Mouse (Mus musculus) spleen, adult 18-20 months (tissue): Measurements from ENCODE around the gene Pinlyp.
A peak's percentile ranks its signal among the peaks of the same experiment; 100 is the strongest.

ENCODE experiments used
- DNase-seq, 2 experiments: peaks; one replicate each; pipeline ENCODE4 v3.0.0; 2022; ENCODE audit warnings: mixed read lengths in 2 of 2

The Pinlyp gene

DNA sequence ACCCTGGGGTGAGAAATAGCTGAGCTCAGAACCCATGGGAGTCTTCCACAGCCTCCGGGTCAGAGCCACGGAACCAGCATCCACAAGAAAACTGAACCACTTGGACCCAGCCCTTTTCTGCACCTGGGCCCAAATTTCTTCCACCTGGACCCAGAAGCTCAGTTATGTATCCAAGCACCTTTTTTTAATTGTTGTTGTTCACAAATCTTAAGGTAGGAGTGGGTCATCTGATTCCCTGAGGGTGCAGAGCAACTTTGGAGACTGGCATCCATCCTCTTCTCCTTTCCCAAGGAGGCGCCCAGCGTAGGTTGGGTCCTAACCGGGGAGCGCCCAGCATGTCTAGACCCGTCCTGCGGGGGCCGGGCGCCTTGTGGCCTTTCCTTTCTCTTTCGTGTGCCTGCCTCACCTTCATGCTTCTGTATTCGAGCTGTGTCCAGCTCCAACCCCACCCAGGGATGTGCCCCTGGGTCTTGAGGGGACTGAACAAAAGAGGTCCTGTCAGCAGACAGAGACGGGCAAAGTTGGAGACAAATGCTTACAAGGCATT lies at the start of gene Pinlyp, which contains the start of gene Xrcc1:
Gene Pinlyp (minus strand): TSS at position 51 of the 547 bp plus-strand sequence.
Gene Xrcc1 (plus strand): TSS at position 222 of the 547 bp plus-strand sequence.
- DNase-seq, result peak in 1 of 2 experiments; percentile 36

DNA sequence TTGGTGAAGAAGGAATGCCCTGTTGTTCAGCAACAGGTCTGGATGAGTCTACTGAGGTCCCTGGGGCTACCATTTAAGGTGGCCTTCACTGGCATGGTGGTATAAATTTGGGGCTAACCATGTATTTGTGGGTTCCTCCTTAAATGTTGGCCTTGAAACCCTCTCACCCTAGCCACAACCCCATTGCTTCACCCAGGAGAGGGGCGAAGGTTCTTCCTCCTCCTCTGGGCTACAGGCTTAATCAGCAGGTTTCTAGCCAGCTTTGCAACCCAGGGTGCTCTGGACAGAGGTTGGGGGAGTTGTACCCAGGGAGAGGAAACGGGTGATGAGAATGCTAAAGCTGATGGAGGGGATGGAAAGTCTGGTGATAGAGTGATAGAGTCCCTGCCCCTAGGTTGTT lies 49.5 kb upstream of the Pinlyp start:
- no peak for DNase-seq

DNA sequence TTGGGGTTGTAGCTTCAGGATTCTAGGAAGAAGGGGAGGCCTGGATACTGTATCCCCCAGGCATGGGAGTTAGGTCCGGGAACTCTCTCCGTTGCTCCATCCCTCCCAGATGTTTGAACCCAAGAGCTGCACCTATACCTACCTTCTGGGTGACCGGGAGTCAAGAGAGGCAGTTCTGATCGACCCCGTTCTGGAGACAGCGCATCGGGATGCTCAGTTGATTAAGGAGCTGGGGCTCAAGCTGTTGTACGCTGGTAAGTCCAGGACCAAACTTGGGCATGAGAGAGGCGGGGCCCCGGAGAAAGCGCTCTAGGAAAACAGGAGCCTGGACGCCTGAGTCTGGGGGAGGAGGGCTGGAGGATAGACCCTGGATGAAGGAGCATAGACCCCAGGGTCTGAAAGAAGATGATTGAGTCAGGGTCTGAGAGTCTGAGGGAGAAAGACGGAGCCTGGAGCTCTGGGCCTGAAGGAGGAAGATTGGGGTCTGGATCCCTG lies 48.4 kb upstream of the Pinlyp start:
- no peak for DNase-seq

DNA sequence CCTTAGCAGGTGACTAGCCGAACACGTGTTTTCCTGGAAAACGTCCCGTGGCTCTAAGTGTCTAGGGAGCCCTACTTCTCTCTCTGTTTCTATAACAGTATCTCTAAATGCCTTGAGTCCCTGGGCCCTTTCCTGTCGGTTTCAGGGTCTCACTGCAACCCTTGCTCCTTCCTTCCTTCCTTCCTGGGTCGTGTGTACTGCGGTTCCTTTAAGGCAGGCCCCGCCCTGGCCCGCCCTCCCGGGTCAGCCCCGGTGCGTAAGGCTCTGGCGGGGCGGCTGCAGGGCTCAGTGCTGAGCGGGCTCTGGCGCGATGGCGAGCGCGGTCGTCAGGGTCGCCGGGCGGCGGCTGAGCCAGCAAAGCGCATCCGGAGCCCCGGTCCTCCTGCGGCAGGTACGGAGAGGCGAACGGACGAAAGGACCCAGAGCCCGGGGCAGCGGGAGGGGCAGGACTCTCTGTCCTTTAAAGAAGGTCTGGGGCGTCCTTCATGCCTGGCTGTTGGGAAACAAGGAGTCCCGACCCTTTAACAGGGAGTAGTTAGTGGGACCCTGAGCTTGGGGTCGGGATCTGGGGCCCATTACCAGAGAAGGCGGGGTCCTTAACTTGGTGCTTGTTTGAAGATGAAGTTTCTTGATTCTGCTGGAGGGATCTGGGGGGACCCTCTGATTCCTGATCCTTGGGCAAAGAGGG lies 47.8 kb upstream of the Pinlyp start:
- DNase-seq, result peak; percentile 71 to 78

DNA sequence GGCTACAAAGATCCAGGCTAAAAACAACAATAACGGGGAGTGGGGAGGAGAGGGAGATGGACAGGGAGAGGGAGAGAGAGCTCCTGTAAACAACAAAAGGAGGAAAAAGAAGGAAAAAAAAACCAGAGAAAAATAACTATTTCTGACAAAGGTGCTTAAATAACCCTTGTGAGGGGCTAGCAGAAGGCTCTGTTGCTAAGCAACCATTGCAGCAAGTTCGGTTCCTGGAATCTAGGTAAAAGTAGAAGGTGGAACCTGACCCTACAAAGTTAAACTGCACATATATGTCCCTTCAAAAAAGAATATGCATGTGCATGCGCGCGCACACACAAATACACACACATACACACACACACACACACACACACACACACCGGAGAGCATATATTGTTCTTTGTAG lies 46.9 kb upstream of the Pinlyp start:
- DNase-seq, result no peak

DNA sequence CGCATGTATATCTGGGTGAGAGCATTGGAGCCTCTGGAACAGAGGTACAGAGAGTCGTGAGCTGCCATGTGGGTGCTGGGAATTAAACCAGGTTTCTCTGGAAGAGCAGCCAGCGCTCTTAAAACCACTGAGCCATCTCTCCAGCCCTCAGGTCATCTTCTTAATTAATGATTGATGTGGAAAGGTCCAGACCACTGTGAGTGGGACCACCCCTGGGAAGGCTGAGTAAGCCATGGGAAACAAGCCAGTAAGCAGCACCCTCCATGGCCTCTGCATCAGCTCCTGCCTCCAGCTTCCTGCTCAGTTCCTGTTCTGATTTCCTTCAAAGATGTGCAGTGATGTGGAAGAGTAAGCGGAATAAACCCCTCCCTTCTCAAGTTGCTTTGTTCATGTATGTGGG lies 46.2 kb upstream of the Pinlyp start:
- DNase-seq, result no peak

DNA sequence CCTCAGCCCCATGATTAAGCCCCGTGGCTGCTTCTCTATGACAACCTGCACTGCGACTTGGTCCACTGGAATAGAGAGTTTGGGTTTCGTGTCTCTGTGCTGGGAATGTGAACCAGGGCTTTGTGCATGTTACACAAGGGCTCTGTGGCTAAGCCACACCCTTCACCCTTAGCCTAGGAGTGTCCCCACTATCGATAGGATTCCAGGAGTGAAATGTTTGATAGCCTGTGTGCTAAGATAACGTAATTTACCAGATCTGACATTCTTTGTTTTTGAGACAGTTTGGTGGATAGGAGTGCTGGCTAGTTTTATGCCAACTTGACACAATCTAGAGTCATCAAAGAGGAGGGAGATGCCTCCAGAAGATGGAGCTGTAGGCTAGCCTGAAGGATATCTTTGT lies 45.8 kb upstream of the Pinlyp start:
- no peak for DNase-seq

DNA sequence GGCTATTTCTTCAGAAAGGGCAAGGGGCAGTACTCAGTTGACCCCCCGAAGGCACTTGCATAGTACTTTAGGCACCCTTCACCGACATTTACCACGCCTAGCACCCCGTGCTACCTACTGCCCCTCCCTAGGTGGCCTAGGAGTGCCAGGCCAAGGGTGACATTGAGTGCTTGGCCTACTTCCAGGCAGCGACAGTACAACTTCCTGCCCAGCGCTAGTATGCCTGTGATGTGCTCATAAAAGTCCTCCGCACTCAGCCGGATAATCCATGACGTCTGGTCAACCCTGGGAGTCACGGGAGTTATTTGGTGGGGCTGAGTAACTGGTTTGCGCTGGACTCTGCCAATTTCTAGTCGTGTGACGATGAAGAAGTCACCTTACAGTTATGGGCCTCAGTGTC lies 42.4 kb upstream of the Pinlyp start:
- DNase-seq, result no peak

DNA sequence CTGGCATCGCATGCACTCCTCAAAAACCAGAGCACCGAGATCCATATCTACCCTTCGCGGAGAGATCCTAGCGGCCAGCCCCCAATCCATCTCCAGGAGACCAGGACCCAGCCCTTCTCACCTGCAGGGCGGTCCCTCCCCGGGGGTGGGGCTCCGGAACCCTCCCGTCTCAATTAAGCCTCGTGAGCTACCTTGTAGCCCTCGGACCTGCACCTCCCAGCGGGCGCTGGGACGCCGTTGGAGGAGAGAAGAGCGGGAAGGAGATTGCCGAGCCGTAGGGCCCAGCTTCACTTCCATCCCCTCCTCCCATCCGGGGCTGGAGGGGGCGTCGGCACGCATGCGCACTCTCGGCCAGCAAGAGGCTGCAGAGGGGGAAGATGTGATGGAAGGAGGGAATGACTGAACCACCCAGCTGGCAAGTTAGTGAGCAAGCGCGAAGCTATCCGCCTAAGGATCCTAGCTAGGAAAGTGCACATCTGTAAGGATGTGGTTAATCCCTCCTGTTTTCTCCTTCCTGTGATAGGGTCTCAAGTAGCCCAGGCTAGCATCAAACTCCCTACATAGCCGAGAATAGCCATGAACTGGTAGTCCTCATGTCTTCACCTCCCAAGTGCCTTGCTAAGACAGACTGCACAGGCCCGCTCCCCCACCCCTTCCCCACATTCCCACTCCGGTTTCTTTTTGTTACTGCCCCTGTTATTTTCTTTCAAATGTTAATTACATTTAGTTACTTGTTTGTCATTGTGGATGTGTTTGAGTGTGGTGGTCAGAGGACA lies 41.6 kb upstream of the Pinlyp start, which contains the start of the genes Ethe1 and Zfp575:
Gene Ethe1 (plus strand): TSS at position 214 of the 776 bp plus-strand sequence.
Gene Zfp575 (minus strand): TSS at position 312 of the 776 bp plus-strand sequence.
- no peak for DNase-seq

DNA sequence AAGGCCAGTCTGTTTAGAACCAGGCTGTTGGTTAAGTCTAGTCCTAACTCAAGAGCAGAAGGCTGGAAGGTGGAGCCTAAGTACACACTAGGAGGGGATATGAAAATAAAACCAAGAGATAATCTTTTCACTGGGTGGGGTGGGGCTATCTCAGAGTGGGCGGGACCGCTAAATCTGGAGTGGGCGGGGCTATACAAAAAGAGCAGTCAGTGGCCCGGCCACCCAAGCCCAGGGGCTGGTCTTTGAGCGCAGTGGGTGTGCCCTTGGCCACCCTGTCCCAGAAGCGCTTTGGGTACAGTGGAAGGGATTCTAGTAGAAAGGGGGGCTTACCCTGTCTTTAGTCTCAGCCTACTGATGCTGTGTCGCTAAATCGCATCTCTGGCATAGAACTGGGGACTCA lies 40.9 kb upstream of the Pinlyp start:
- no peak for DNase-seq

DNA sequence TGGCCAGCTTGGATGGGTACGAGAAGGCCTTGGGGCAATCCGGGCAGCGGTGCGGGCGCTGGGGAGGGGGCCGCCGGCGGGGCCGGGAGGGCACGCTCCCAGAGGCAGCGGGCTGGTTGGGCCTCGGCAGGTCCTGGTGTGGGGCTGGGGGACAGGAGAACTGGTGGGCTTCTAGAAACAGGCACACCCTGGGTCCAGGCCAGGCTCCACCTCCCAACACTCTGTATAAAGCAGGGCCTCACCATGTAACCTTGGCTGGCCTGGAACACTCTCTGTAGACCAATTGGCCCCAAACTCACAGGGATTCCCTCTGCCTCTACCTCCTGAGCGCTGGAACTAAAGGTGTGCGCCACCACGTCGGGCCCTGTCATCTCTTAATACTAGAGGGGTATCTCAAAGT lies 40.1 kb upstream of the Pinlyp start:
- no peak for DNase-seq

DNA sequence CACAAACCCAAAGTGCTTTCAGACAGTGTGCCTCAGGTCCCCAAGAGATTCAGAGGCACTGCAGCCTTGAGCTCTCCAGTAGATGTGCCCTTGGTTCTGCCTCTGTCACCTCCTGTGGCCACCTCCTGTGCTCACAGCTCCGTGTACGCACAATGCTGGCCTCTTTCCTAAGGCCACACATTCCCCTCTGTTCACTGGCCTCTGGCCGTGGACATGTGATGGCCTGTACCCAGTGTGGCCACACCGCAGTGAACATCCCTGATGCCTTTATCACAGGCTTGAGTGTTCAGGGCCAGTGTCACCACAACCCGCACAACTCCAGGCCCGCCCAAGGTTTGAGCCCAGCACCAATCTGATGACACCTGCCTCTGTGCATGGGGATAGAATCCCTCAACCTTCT lies 39.0 kb upstream of the Pinlyp start:
- no peak for DNase-seq

DNA sequence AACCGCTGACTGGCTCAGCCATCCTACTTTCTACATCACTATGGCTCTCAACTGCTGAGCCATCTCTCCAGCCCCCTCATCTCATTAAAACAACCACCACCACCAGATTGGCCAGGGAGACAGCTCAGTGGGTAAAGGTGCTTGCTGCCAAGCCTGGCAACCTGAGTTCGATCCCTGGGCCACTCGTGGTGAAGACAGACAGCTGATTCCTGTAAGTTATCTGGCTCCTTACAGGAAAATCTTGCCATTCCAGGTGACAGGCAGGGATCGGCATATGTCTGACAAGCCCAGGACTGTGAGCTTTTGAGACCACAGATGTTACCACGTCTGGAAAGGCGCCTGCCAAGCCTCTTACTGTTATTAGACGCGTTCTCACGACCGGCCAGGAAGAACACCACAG lies 31.9 kb upstream of the Pinlyp start:
- no peak for DNase-seq

DNA sequence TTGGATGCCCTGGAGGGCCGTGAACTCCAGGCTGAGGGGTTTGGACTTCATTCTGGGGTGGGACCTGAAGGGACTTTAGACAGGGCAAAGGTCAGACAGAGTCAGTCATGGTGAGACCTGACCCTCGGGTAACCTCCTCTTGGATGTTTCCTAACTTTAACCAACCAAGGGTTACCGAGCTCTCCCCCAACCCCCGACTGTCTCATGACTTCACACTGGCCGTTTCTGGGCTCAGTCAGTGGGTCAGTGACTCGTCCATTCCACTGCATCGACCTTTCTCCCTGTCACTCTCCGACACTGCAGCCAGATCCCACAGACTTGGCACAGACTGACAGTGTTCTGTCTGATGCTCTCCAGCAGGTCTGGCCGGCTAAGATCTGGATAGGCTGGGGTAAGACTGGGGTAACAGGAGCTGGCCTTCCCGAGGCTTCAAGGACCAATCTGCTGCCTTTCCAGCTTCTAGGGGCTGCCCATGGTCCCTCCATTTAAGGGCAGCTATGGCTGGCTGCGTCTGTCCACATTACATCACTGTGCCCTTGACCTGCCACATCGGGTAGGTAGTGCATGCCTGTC lies 28.4 kb upstream of the Pinlyp start:
- DNase-seq, result no peak

DNA sequence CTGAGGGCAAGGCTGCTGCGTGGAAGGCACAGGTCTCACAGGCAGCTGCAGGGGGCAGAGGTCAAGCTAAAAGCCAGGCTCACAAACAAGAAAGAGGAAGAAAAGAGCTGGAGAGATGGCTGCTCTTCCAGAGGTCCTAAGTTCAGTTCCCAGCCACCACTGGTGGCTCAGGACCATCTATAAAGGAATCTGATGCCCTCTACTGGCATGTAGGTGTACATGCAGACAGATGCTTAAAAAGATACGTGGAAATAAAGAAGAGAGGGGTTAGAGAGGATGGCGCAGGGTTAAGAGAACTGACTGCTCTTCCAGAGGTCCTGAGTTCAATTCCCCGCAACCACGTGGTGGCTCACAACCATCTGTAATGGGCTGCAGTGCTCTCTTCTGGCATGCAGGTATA lies 26.5 kb upstream of the Pinlyp start:
- DNase-seq, result no peak

DNA sequence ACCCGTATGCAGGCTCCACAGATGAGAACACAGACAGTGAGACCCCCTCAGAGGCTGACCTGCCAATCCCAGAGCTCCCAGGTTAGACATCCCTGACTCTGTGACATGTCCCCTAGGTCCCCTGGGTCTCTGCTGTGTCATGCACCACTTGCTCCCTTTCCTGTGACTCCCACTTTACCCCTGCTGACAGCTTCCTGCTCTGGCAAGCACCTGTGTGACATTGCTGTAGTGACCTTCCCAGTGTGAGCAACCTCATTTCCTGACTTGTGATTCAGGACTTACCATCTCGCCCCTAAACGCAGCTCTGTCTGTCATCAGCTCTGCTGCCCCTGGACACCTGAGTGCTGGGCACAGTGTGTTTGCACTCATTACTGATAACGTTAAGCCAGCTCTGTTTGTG lies 25.2 kb upstream of the Pinlyp start:
- no peak for DNase-seq

DNA sequence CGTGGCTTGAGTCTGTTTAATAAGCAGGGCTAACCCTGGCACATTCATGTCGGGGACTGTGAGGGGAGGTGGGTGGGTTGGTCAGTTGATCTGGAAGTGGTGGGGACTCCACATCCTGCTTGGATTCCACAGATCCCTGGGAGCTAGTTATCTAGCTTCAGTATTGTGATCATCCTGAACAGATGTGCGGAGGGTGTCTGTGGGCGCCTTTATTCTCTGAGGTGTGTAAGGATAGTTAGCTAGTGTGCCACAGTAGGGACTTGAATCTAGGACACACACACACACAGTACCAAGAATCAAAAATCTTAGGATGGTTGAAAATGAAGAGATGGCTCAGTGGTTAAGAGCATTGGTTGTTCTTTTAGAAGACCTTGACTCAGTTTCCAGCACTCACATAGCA lies 22.6 kb upstream of the Pinlyp start:
- DNase-seq, result no peak

DNA sequence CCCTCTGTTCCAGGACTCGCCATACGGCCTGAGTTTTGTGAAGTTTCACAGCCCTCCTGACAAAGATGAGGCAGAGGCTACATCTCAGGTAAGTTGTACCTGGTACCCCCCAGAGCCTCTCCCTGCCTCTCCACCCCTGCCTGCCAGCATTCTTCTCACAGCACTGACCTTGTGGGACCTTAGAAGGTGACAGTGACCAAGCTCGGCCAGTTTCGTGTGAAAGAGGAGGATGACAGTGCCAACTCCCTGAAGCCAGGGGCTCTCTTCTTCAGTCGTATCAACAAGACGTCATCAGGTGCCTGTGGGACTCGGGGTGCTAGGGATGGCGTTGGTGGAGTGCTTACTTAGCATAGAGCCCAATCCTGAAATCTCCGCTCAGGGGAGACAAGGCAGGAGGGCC lies 20.3 kb upstream of the Pinlyp start:
- no peak for DNase-seq

DNA sequence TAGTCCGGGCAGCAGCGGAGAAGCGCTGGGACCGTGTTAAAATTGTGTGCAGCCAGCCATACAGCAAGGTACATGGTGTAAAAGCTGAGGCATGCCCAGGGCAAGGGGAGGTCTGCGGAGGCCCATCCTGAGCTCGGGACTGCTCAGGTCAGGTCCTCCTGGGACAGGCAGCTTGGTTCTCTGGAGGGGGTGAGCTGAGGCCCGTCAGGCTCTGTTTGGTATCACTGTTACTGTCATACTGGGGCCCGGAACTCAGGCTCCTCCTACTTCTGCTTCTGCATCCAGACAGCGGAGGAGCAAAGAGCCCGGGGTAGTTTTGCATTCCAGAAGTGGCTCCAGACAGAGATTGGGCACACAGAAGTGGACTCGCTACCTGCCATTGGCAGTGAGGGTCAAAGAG lies 19.7 kb upstream of the Pinlyp start:
- DNase-seq, result no peak

DNA sequence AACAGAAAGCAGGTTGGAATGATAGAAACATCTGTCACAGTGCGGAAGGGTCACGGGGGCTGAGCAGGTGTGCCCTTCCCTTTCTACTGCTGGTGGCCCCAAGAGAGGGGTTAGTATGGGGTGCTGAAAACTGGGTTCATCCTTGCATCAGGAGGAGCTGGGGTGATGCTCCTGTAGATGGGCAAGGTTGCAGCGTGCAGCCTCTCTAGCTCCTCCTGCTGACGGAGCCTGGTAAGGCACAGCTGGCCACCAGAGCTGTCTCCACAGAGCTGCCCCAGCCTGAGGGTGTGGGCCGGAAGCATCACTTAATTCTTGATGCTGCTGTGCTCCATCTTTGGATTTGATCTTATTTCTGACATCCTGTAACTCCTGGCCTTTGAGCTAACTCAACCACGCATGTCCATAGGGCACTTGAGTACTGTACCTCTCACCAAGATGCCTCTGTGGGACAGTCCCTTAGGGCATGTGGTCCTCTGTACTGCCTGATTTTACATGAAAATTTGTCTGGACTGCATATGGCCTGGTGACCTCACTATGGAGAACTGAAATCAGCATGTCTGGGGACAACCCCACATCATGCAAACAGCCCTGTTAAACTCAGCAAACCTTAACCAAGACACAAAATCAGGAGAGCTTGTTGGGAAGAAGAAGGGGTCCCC lies 18.8 kb upstream of the Pinlyp start:
- DNase-seq, result peak; percentile 77 to 89

DNA sequence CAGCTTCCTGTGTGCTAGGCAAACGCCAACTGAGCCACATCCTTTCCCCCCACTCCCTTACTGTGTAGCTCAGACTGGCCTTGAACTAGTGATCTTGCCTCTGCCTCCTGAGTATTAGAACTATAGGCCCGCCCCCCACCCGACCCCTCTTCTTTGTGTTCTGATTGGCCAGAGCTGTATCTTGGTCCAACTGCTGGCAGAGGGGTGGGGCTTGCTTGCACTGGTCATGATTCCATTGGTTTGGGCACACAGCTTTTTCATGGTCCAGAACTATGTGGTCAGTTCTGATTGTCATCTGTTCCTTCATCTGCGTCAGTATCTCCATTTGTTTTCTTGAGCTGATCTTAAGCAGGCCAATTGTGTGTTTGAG lies 17.9 kb upstream of the Pinlyp start:
- DNase-seq, result no peak

DNA sequence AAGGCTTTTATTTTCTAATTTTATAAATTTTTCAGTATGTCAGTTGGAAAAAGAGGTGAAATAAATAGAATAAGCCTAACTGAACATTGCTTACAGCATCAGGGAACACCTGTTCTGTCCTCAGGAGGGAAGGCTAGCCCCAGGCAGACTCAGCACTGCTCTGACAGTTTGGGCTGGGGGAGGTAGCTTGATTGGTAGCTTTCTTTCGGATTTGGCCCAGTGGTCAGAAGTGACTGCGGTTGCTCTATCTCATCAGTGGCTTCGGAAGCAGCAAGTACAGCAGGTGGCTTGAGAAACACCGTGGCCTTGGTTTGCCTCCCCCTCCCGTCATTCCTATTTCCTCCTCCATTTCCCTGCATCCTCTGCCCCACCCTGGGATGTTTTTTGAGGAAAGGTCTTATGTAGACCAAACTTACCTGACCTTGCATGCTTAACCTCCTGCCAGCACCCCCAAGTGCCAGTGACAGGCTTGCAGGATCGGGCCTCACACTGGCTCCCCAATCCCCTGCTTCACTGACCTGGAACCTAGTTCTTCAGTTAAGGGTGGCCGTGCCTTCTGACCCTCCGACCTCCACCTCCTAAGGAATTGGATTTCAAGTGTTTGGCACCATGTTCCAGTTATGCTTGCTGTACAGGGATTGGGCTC lies 17.4 kb upstream of the Pinlyp start:
- DNase-seq, result no peak
